Mouse (Mus musculus): ENCODE measurements around the gene Hist2h2ab. TPM values are rescaled to one million over a fixed set of nuclear protein-coding genes. Genes with fewer than 3 reads are reported as not detected.
"Not testable (repeated sequence)": the region's sequence is repeated elsewhere in the genome, so short reads cannot be mapped to it uniquely, and the experiment has no call there.

The Hist2h2ab gene
- polyA plus RNA-seq, 1 experiment from 2014 or later, result 0.86 TPM

DNA sequence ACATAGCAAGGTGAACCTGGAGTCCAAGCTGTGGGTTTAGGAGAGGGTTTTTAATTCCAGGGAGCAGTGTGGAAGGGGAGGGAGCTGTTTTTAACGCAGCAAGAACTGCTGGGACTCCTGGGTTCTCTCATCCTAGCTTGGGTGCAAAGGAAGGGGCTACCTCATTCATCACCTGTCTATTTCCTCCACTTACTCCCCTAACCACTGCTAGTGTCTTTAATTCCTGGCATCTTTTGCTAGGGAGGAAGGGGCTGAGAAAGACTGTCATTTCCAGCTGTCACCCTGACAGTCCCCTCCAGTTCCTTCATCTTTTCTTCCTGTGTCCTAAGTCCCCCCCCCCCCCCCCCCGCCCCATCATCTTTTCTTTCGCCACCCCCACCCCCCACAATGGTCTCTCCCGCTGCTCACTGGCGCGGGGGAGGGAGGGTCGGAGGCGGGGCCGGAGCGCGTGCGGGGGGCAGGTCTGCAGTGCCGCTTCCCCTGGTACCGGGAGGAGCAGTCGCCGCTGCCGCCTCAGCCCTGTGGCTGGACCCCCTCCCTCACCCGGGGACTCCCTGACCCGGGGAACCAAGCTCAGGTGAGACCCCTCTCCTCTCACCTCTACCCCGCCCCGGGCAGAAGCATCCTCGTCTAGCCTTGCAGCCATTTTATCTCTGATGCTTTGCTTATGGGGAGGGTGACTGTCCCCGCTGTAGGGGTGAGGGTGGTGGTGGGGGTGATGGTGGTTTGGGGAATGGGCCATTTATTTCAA lies 38.8 kb upstream of the Hist2h2ab start, which contains the start of gene Sv2a:
Gene Sv2a (plus strand): TSS at position 425 of the 751 bp plus-strand sequence.
- H3K27ac ChIP-seq, result no peak within 1 kb of the TSS
- H3K9me3 ChIP-seq (replicated peaks), result no peaks in the 10 kb centered on the region
- H3K4me3 ChIP-seq (replicated peaks), result peak within 1 kb of the TSS; percentile 58
- peak within 1 kb of the TSS; percentile 93 for H3K4me2 ChIP-seq
- H3K36me3 ChIP-seq, result peaks cover 35% of the 10 kb centered on the region
- H3K4me1 ChIP-seq, result peaks cover 29% of the 10 kb centered on the region
- H3K27me3 ChIP-seq, result no peaks in the 10 kb centered on the region
- ATAC-seq (replicated peaks; ENCODE audit: low FRiP score), result 0 out of 2 replicates have a peak, but pooled peaks have one; percentile 9
- WGBS, result under 1% methylated on average over 18 of the region's 23 CpGs
- peak within 1 kb of the TSS; percentile 56 for H3K9ac ChIP-seq

- no peaks in the 10 kb centered on the region for H3K9me3 ChIP-seq (replicated peaks)
- H3K9ac ChIP-seq, result no peak overlapping the region
- H3K27ac ChIP-seq, result peak overlapping the region; percentile 55; the same call in 1 of the 2 replicates
- 37% methylated on average over 12 of the region's 12 CpGs for WGBS
- ATAC-seq (replicated peaks; ENCODE audit: low FRiP score), result 0 out of 2 replicates have a peak, but pooled peaks have one; percentile 34
- peaks cover 26% of the 10 kb centered on the region for H3K36me3 ChIP-seq
- no peaks in the 10 kb centered on the region for H3K27me3 ChIP-seq
- peak overlapping the region; percentile 93 for H3K4me2 ChIP-seq
- H3K4me1 ChIP-seq, result peaks cover 26% of the 10 kb centered on the region
- peak overlapping the region; percentile 58 for H3K4me3 ChIP-seq (replicated peaks)
Observed at GRCm38 (mm10) chr3:96181510-96182381, 37.9 kb upstream of the Hist2h2ab start.

DNA sequence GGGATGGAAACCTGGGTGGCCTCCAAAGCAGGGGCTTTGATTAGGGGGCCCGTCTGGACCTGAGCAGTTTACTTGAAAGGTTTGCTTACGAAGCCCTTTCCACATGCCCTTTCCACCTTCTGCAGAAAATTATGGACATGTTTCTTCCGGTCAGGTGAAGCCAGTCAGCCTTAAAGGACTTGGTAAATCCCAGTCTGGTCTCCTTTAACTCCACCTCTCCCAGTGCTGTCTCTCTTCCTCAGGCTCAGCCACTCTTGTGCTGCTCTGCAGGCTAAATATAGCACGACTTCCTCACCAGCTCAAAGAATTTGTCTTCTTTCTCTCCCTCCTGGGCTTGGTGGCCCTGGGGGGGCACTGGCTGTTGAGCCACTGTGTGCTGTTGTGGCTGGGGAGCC lies 37.3 kb upstream of the Hist2h2ab start:
- H3K4me3 ChIP-seq (replicated peaks), result 0 out of 2 replicates have a peak overlapping the region, but pooled peaks have one; percentile 58
- WGBS, result 16% methylated on average over 4 of the region's 4 CpGs
- peak overlapping the region; percentile 55 for H3K27ac ChIP-seq
- H3K36me3 ChIP-seq, result peaks cover 22% of the 10 kb centered on the region
- ATAC-seq (replicated peaks; ENCODE audit: low FRiP score), result no peak
- H3K9me3 ChIP-seq (replicated peaks), result no peaks in the 10 kb centered on the region
- peaks cover 26% of the 10 kb centered on the region for H3K4me1 ChIP-seq
- H3K9ac ChIP-seq, result no peak overlapping the region
- H3K4me2 ChIP-seq, result peak overlapping the region; percentile 93
- no peaks in the 10 kb centered on the region for H3K27me3 ChIP-seq

DNA sequence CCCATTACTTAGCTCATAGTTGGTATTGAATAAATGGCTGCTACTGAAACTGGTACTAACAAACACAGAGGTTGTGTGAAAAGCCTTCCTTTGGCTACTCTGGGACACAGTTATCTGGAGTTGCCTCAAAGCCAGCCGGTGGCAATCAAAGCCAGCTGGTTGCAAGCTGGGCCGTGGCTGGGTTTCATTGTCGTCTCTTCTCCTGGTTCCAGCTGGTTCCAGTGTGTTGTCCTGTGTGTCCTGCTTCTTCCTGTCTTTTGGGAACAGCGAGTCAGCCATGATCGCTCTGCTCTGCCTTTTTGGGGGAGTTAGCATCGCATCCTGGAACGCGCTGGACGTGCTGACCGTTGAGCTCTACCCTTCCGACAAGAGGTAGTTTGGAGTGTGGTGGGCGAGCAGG lies 26.7 kb upstream of the Hist2h2ab start:
- Histone ChIP-seq H3K27me3 (no peaks in the 10 kb centered on the region), H3K27ac (no peak overlapping the region), H3K9me3 (replicated peaks) (no peaks in the 10 kb centered on the region), H3K36me3 (no peaks in the 10 kb centered on the region; the same call in 1 of the 2 replicates), H3K4me1 (peaks cover 15% of the 10 kb centered on the region), H3K4me2 (no peak overlapping the region), H3K4me3 (replicated peaks) (no peak overlapping the region), H3K9ac (0 out of 2 replicates have a peak overlapping the region, but pooled peaks have one; percentile 7)
- ATAC-seq (replicated peaks; ENCODE audit: low FRiP score), result no peak
- WGBS, result 60% methylated on average over 12 of the region's 12 CpGs

DNA sequence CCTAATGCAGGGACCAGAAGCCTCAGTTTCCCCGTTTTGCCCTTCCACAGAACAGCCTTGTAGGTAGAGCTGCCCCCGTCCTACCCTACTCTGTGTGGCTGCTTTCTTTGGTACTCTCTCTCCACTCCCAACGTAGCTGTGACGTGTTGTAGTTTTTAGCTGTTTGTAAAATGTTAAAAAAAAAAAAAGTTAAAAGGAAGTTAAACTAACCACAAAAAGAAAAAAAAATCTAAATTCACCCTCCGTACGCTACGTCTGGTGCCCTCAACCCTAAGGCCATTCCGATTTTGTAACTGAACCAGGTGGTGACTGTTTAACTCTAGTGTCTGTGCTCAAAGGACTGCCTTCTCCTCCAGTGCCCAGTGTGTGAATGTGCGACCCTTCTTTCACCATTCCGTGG lies 24.7 kb upstream of the Hist2h2ab start:
- Histone ChIP-seq H3K27me3 (0 out of 2 replicates have a peak, but pooled peaks cover 6% of the 10 kb centered on the region), H3K4me2 (no peak overlapping the region), H3K4me3 (replicated peaks) (no peak overlapping the region), H3K27ac (no peak overlapping the region), H3K9me3 (replicated peaks) (no peaks in the 10 kb centered on the region), H3K36me3 (no peaks in the 10 kb centered on the region; the same call in 1 of the 2 replicates), H3K9ac (no peak overlapping the region), H3K4me1 (peaks cover 17% of the 10 kb centered on the region)
- 91% methylated on average over 10 of the region's 10 CpGs for WGBS
- no peak for ATAC-seq (replicated peaks; ENCODE audit: low FRiP score)

DNA sequence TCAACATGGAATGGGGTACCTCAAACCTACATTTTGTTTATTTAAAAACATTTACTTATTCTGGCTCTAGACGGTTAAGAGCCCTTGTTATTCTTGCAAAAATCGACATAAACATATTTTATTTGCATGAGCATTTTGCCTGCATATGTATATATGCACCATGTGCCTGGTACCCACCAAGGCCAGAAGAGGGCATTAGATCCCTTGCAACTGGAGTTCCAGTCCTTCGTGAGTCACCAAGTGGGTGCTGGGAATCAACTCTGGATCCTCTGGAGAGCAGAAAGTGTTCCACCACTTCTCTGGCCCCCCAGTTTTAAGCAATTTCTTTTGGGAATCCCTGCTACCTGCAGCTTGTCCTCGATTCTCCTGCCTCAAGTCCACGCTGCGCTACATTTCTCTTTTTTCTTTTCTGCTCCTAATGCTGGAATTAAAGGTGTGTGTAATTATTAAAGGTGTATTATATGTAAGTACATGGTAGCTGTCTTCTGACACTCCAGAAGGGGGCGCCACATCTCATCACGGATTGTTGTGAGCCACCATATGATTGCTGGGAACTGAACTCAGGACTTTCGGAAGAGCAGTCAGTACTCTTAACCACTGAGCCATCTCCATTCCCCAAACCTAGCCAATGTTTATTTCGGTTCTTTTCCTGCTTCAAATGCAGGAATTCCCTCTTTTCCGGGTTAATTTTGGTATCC lies 23.9 kb upstream of the Hist2h2ab start:
- ATAC-seq (replicated peaks; ENCODE audit: low FRiP score), result no peak
- WGBS, result 93% methylated on average over 11 of the region's 11 CpGs
- 0 out of 2 replicates have a peak overlapping the region, but pooled peaks have one; percentile 98 for H3K4me2 ChIP-seq

GRCm38 (mm10) chr3:96196437-96197128 lies 23.1 kb upstream of the Hist2h2ab start:
- peaks cover 17% of the 10 kb centered on the region for H3K4me1 ChIP-seq
- 15% methylated on average over 27 of the region's 27 CpGs for WGBS
- peak overlapping the region; percentile 98 for H3K4me2 ChIP-seq
- H3K9ac ChIP-seq, result peak overlapping the region; percentile 85
- no peaks in the 10 kb centered on the region for H3K9me3 ChIP-seq (replicated peaks)
- H3K27me3 ChIP-seq, result 0 out of 2 replicates have a peak, but pooled peaks cover 6% of the 10 kb centered on the region
- peak; percentile 44; the same call in 1 of the 2 replicates for ATAC-seq (replicated peaks; ENCODE audit: low FRiP score)
- H3K4me3 ChIP-seq (replicated peaks), result peak overlapping the region; percentile 77
- H3K36me3 ChIP-seq, result no peaks in the 10 kb centered on the region; the same call in 1 of the 2 replicates
- H3K27ac ChIP-seq, result peak overlapping the region; percentile 96

More for the DNA sequence above, 23.9 kb upstream of the Hist2h2ab start:
- Histone ChIP-seq H3K9me3 (replicated peaks) (no peaks in the 10 kb centered on the region), H3K4me1 (peaks cover 17% of the 10 kb centered on the region), H3K9ac (no peak overlapping the region), H3K36me3 (no peaks in the 10 kb centered on the region; the same call in 1 of the 2 replicates), H3K4me3 (replicated peaks) (no peak overlapping the region), H3K27ac (no peak overlapping the region), H3K27me3 (0 out of 2 replicates have a peak, but pooled peaks cover 6% of the 10 kb centered on the region)

- Histone ChIP-seq H3K9me3 (replicated peaks) (no peaks in the 10 kb centered on the region), H3K27me3 (0 out of 2 replicates have a peak, but pooled peaks cover 6% of the 10 kb centered on the region), H3K4me1 (peaks cover 17% of the 10 kb centered on the region), H3K9ac (peak overlapping the region; percentile 85), H3K36me3 (no peaks in the 10 kb centered on the region; the same call in 1 of the 2 replicates), H3K27ac (peak overlapping the region; percentile 96), H3K4me3 (replicated peaks) (peak overlapping the region; percentile 77), H3K4me2 (peak overlapping the region; percentile 98)
- ATAC-seq (replicated peaks; ENCODE audit: low FRiP score), result peak; percentile 93
- WGBS, result under 1% methylated on average over 50 of the region's 50 CpGs
Observed at GRCm38 (mm10) chr3:96197129-96197749, 22.4 kb upstream of the Hist2h2ab start.

DNA sequence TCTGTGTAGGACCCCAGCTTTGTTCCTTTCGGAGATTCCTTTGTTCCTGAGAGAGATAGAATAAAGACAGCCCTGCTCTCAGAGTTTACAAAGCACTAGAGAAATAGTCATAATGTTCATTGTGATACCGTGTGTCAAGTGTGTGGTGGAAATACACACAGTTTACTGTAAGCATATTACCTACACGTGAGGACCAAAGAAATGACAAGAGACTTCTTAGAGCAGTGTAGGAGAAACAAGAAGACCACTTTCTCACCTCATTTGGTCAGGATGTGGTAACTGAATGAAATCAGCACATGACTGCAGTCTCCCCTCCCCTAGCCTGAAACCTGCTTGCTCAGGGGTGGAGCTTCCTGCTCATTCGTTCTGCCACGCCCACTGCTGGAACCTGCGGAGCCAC lies 21.5 kb upstream of the Hist2h2ab start:
- H3K4me2 ChIP-seq, result peak overlapping the region; percentile 98
- 0 out of 2 replicates have a peak, but pooled peaks cover 6% of the 10 kb centered on the region for H3K27me3 ChIP-seq
- H3K9me3 ChIP-seq (replicated peaks), result no peaks in the 10 kb centered on the region
- peak; percentile 27 for ATAC-seq (replicated peaks; ENCODE audit: low FRiP score)
- H3K4me1 ChIP-seq, result peaks cover 17% of the 10 kb centered on the region
- peak overlapping the region; percentile 77 for H3K4me3 ChIP-seq (replicated peaks)
- 3% methylated on average over 6 of the region's 6 CpGs for WGBS
- H3K36me3 ChIP-seq, result no peaks in the 10 kb centered on the region; the same call in 1 of the 2 replicates
- peak overlapping the region; percentile 54 for H3K27ac ChIP-seq
- 0 out of 2 replicates have a peak overlapping the region, but pooled peaks have one; percentile 17 for H3K9ac ChIP-seq

- not testable (repeated sequence) for H3K4me3 ChIP-seq (replicated peaks); H3K27ac ChIP-seq; H3K9ac ChIP-seq; ATAC-seq (replicated peaks; ENCODE audit: low FRiP score); H3K9me3 ChIP-seq (replicated peaks); H3K27me3 ChIP-seq; H3K36me3 ChIP-seq
- Histone ChIP-seq H3K4me2 (peak overlapping the region; percentile 98), H3K4me1 (peaks cover 17% of the 10 kb centered on the region)
- 22% methylated on average over 8 of the region's 8 CpGs for WGBS
Observed at GRCm38 (mm10) chr3:96198601-96199251, 20.9 kb upstream of the Hist2h2ab start.

Data from kidney, embryonic 15.5 days (tissue).